Mouse (Mus musculus): ENCODE results near the gene Mier1. TPM values are rescaled to one million over a fixed set of nuclear protein-coding genes. Genes with fewer than 3 reads are reported as not detected.

Mier1 gene
- polyA plus RNA-seq, 1 experiment, result 65.4 TPM

- no peak for TF ChIP-seq POLR2A (IDR thresholded peaks at IDR 0.05; ENCODE audit: control insufficient read depth, extremely low read depth, insufficient read depth, low read length, poor library complexity)
- TF ChIP-seq CTCF (IDR thresholded peaks at IDR 0.05; ENCODE audit: borderline replicate concordance, control insufficient read depth, extremely low read depth, insufficient read depth, low read length, poor library complexity), result no peak
- DNase-seq, result no peak
- 2% methylated on average over 4 of the region's 4 CpGs for WGBS
- Histone ChIP-seq H3K4me1 (replicated peaks; ENCODE audit: control insufficient read depth, insufficient read depth, low read length) (peaks cover 8% of the 10 kb centered on the region), H3K27ac (ENCODE audit: control insufficient read depth, insufficient read depth, low read length) (peak overlapping the region; percentile 93), H3K4me3 (ENCODE audit: control insufficient read depth, insufficient read depth, low read length) (peak overlapping the region; percentile 92), H3K36me3 (ENCODE audit: control insufficient read depth, insufficient read depth, low read length) (no peaks in the 10 kb centered on the region; the same call in 1 of the 2 replicates), H3K27me3 (ENCODE audit: control insufficient read depth, insufficient read depth, low read length) (no peaks in the 10 kb centered on the region)
These were observed 5.8 kb downstream of the Mier1 start for GRCm38 (mm10) chr4:103120028-103120384.

GRCm38 (mm10) chr4:103120395-103120794, 6.2 kb downstream of the Mier1 start:
- no peaks in the 10 kb centered on the region; the same call in 1 of the 2 replicates for H3K36me3 ChIP-seq (ENCODE audit: control insufficient read depth, insufficient read depth, low read length)
- DNase-seq, result no peak
- H3K27ac ChIP-seq (ENCODE audit: control insufficient read depth, insufficient read depth, low read length), result no peak overlapping the region; the same call in 1 of the 2 replicates
- H3K27me3 ChIP-seq (ENCODE audit: control insufficient read depth, insufficient read depth, low read length), result no peaks in the 10 kb centered on the region
- WGBS, result under 1% methylated on average over 3 of the region's 3 CpGs
- TF ChIP-seq POLR2A (IDR thresholded peaks at IDR 0.05; ENCODE audit: control insufficient read depth, extremely low read depth, insufficient read depth, low read length, poor library complexity) (no peak), CTCF (IDR thresholded peaks at IDR 0.05; ENCODE audit: borderline replicate concordance, control insufficient read depth, extremely low read depth, insufficient read depth, low read length, poor library complexity) (no peak)
- no peak overlapping the region for H3K4me3 ChIP-seq (ENCODE audit: control insufficient read depth, insufficient read depth, low read length)
- H3K4me1 ChIP-seq (replicated peaks; ENCODE audit: control insufficient read depth, insufficient read depth, low read length), result peaks cover 7% of the 10 kb centered on the region

- WGBS, result 34% methylated on average over 9 of the region's 9 CpGs
- H3K4me3 ChIP-seq (ENCODE audit: control insufficient read depth, insufficient read depth, low read length), result peak overlapping the region; percentile 18; the same call in 1 of the 2 replicates
- TF ChIP-seq POLR2A (IDR thresholded peaks at IDR 0.05; ENCODE audit: control insufficient read depth, extremely low read depth, insufficient read depth, low read length, poor library complexity), result no peak
- no peak for TF ChIP-seq CTCF (IDR thresholded peaks at IDR 0.05; ENCODE audit: borderline replicate concordance, control insufficient read depth, extremely low read depth, insufficient read depth, low read length, poor library complexity)
- H3K27ac ChIP-seq (ENCODE audit: control insufficient read depth, insufficient read depth, low read length), result peak overlapping the region; percentile 72
- DNase-seq, result peak; percentile 24
- no peaks in the 10 kb centered on the region; the same call in 1 of the 2 replicates for H3K36me3 ChIP-seq (ENCODE audit: control insufficient read depth, insufficient read depth, low read length)
- no peaks in the 10 kb centered on the region for H3K27me3 ChIP-seq (ENCODE audit: control insufficient read depth, insufficient read depth, low read length)
- peaks cover 5% of the 10 kb centered on the region for H3K4me1 ChIP-seq (replicated peaks; ENCODE audit: control insufficient read depth, insufficient read depth, low read length)
These were observed 6.7 kb downstream of the Mier1 start for GRCm38 (mm10) chr4:103120874-103121389.

GRCm38 (mm10) chr4:103123086-103123485, 8.9 kb downstream of the Mier1 start:
- WGBS, result 8% methylated on average over 2 of the region's 2 CpGs
- Histone ChIP-seq H3K27ac (ENCODE audit: control insufficient read depth, insufficient read depth, low read length) (peak overlapping the region; percentile 39), H3K4me3 (ENCODE audit: control insufficient read depth, insufficient read depth, low read length) (peak overlapping the region; percentile 35), H3K36me3 (ENCODE audit: control insufficient read depth, insufficient read depth, low read length) (peaks cover 4% of the 10 kb centered on the region), H3K27me3 (ENCODE audit: control insufficient read depth, insufficient read depth, low read length) (no peaks in the 10 kb centered on the region), H3K4me1 (replicated peaks; ENCODE audit: control insufficient read depth, insufficient read depth, low read length) (peaks cover 11% of the 10 kb centered on the region)
- TF ChIP-seq POLR2A (IDR thresholded peaks at IDR 0.05; ENCODE audit: control insufficient read depth, extremely low read depth, insufficient read depth, low read length, poor library complexity) (no peak), CTCF (IDR thresholded peaks at IDR 0.05; ENCODE audit: borderline replicate concordance, control insufficient read depth, extremely low read depth, insufficient read depth, low read length, poor library complexity) (no peak)
- DNase-seq, result peak; percentile 27

- TF ChIP-seq POLR2A (IDR thresholded peaks at IDR 0.05; ENCODE audit: control insufficient read depth, extremely low read depth, insufficient read depth, low read length, poor library complexity) (no peak), CTCF (IDR thresholded peaks at IDR 0.05; ENCODE audit: borderline replicate concordance, control insufficient read depth, extremely low read depth, insufficient read depth, low read length, poor library complexity) (no peak)
- no peak overlapping the region for H3K27ac ChIP-seq (ENCODE audit: control insufficient read depth, insufficient read depth, low read length)
- no peak for DNase-seq
- no peak overlapping the region for H3K4me3 ChIP-seq (ENCODE audit: control insufficient read depth, insufficient read depth, low read length)
- peaks cover 5% of the 10 kb centered on the region for H3K36me3 ChIP-seq (ENCODE audit: control insufficient read depth, insufficient read depth, low read length)
- H3K4me1 ChIP-seq (replicated peaks; ENCODE audit: control insufficient read depth, insufficient read depth, low read length), result peaks cover 11% of the 10 kb centered on the region
- no peaks in the 10 kb centered on the region for H3K27me3 ChIP-seq (ENCODE audit: control insufficient read depth, insufficient read depth, low read length)
These were observed 9.4 kb downstream of the Mier1 start for GRCm38 (mm10) chr4:103123606-103124005.

GRCm38 (mm10) chr4:103126533-103126932, 12.3 kb downstream of the Mier1 start:
- peak; percentile 26 for DNase-seq
- peak overlapping the region; percentile 28; the same call in 1 of the 2 replicates for H3K27ac ChIP-seq (ENCODE audit: control insufficient read depth, insufficient read depth, low read length)
- H3K27me3 ChIP-seq (ENCODE audit: control insufficient read depth, insufficient read depth, low read length), result no peaks in the 10 kb centered on the region
- H3K4me1 ChIP-seq (replicated peaks; ENCODE audit: control insufficient read depth, insufficient read depth, low read length), result peaks cover 11% of the 10 kb centered on the region
- H3K36me3 ChIP-seq (ENCODE audit: control insufficient read depth, insufficient read depth, low read length), result peaks cover 31% of the 10 kb centered on the region
- WGBS, result 8% methylated on average over 4 of the region's 4 CpGs
- TF ChIP-seq CTCF (IDR thresholded peaks at IDR 0.05; ENCODE audit: borderline replicate concordance, control insufficient read depth, extremely low read depth, insufficient read depth, low read length, poor library complexity) (no peak), POLR2A (IDR thresholded peaks at IDR 0.05; ENCODE audit: control insufficient read depth, extremely low read depth, insufficient read depth, low read length, poor library complexity) (no peak)
- 0 out of 2 replicates have a peak overlapping the region, but pooled peaks have one; percentile 4 for H3K4me3 ChIP-seq (ENCODE audit: control insufficient read depth, insufficient read depth, low read length)

All from thymus, adult 2 months (tissue).